Mouse (Mus musculus) MEL (cell line): ENCODE data around the gene Spag9.

Experiments used
- CHD1 ChIP-seq: IDR thresholded peaks from 2 replicates; pipeline ENCODE4 v1.6.1; 2012; ENCODE audit warnings: low read depth, mild to moderate bottlenecking, inconsistent platforms, low read length, improper control_type of control experiment
- CTCF ChIP-seq, 3 experiments: IDR thresholded peaks in 2 of 3; conservative IDR thresholded peaks in 1 of 3; 2 replicates each; pipeline ENCODE4 v1.5.1; 2011 to 2012; ENCODE audit warnings: low read length in 3 of 3, low read depth in 2 of 3, mild to moderate bottlenecking in 2 of 3, improper control_type of control experiment in 1 of 3, inconsistent platforms in 1 of 3, mixed read lengths in 1 of 3, moderate library complexity in 1 of 3; ENCODE audit not compliant: control insufficient read depth in 1 of 3, insufficient read depth in 1 of 3, poor library complexity in 1 of 3, severe bottlenecking in 1 of 3
- ELF1 ChIP-seq: IDR thresholded peaks from 2 replicates; pipeline ENCODE4 v1.6.1; 2014; ENCODE audit warnings: low read depth, mild to moderate bottlenecking, inconsistent platforms, low read length, improper control_type of control experiment, moderate library complexity
- JUND ChIP-seq: IDR thresholded peaks from 2 replicates; pipeline ENCODE4 v1.6.1; 2011; ENCODE audit warnings: low read depth, mild to moderate bottlenecking, improper control_type of control experiment, low read length
- MAFK ChIP-seq: IDR thresholded peaks from 2 replicates; pipeline ENCODE4 v1.6.1; 2011; ENCODE audit warnings: low read depth, mild to moderate bottlenecking, low read length, improper control_type of control experiment, borderline replicate concordance
- MAZ ChIP-seq: IDR thresholded peaks from 2 replicates; pipeline ENCODE4 v1.6.1; 2012; ENCODE audit warnings: low read depth, mild to moderate bottlenecking, inconsistent platforms, low read length, improper control_type of control experiment
- POLR2A ChIP-seq, 2 experiments: IDR thresholded peaks; 2 replicates each; pipeline ENCODE4 v1.6.1; 2011 to 2012; ENCODE audit warnings: low read length in 2 of 2, mild to moderate bottlenecking in 2 of 2, control low read depth in 1 of 2, improper control_type of control experiment in 1 of 2, low read depth in 1 of 2, moderate library complexity in 1 of 2; ENCODE audit not compliant: control insufficient read depth in 1 of 2, insufficient read depth in 1 of 2, poor library complexity in 1 of 2
- RAD21 ChIP-seq: IDR thresholded peaks from 2 replicates; pipeline ENCODE4 v1.6.1; 2011; ENCODE audit warnings: mild to moderate bottlenecking, low read depth, low read length, improper control_type of control experiment
- SMC3 ChIP-seq: IDR thresholded peaks from 2 replicates; pipeline ENCODE4 v1.6.1; 2011; ENCODE audit warnings: low read depth, low read length, improper control_type of control experiment
- TAL1 ChIP-seq: IDR thresholded peaks from 2 replicates; pipeline ENCODE4 v1.6.1; 2012; ENCODE audit warnings: mild to moderate bottlenecking, inconsistent platforms, low read length, moderate library complexity, mixed read lengths
- TCF12 ChIP-seq: IDR thresholded peaks from 2 replicates; pipeline ENCODE4 v1.6.1; 2014; ENCODE audit warnings: low read depth, mild to moderate bottlenecking, inconsistent platforms, low read length, improper control_type of control experiment, moderate library complexity

DNA sequence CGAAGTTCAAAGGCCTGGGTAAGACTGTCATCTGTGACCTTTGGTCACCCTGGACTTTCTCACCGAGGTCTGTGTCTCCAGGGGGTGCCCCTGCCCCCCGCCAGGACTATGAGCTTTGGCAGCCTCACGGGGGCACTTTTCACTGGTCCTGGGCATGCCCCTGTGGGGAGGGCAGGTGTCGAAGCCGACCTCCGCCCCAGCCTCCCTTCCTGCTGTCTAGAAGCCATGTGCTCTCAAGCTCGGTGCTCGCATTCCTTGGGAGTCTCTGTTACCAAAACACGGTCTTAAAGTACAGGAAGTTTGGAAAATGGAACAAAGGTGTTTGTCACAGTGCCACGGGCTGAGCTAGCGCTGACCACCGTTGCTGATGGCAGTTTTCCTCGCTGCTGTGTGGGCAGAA, 162.6 kb downstream of the Spag9 start:
- TF ChIP-seq TCF12: no peak
- no peak for TF ChIP-seq MAFK
- no peak for TF ChIP-seq CTCF (IDR thresholded peaks at IDR 0.05 in 2 of 3, conservative IDR thresholded peaks at IDR 0.05 in 1 of 3; ENCODE audit: control insufficient read depth in 1 of 3, insufficient read depth in 1 of 3, low read depth in 2 of 3, low read length in 3 of 3, poor library complexity in 1 of 3, severe bottlenecking in 1 of 3)
- no peak for TF ChIP-seq MAZ
- TF ChIP-seq POLR2A (IDR thresholded peaks at IDR 0.05; ENCODE audit: control insufficient read depth in 1 of 2, insufficient read depth in 1 of 2, low read depth in 1 of 2, low read length in 2 of 2, poor library complexity in 1 of 2): no peak
- TF ChIP-seq JUND: no peak
- TF ChIP-seq ELF1: no peak
- no peak for TF ChIP-seq TAL1
- no peak for TF ChIP-seq RAD21
- no peak for TF ChIP-seq CHD1
- TF ChIP-seq SMC3: no peak
